Mouse (Mus musculus): ENCODE results near the gene AC129217.1.

AC129217.1 gene

DNA sequence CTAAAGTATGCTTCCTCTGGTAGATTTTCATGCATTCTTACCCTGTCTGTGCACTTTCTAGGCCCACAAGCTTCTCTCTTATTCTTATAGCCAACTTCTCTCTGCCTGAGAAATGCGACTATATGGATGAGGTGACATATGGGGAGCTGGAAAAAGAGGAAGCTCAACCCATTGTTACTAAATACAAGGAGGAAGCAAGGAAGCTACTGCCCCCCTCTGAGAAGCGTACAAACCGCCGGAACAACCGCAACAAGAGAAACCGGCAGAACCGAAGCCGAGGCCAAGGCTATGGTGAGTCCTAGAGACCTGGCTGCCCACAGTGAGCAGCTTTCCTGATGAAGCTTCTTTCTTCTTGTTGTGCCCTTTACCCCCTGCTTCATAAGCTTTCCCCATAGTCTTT, at the start of gene AC129217.1:
AC129217.1 (plus strand) TSS at position 114 of the 400 bp plus-strand sequence.
- DNase-seq (ENCODE audit: low spot score), result no peak

DNA sequence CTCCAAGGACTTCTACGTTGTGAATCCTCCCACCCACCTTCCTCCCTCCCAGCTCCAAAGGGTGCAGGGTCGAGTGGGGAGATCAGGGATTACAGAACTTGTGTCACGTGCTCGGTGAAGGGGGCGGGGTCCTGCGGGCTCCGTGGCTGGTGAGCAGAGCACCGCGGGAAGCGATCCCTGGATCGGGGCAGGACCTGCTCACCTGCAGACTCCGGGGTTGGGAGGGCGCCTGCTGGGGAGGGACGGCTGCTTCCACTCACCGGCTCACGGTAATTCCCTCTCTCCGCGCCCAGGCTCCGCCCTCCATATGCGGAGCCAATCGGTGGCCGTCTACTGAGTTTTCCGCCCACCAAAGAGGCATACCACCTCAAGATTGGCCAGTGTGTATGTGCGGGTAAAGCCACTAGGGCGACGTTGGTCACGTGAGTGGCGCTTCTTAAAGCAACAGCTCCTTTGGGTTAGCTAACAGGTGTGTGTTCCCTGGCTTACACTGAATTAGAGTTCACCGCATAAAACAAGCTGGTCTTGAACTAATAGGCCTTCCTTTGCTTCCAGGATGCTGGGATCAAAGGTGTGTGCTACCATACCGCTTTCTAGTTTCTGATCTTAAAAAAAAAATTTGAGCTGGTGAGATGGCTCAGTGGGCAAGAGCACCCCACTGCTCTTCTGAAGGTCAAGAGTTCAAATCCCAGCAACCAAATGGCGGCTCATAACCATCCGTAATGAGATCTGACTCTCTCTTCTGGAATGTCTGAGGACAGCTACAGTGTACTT, 43.4 kb upstream of the AC129217.1 start, which contains the start of gene Taf6l:
Taf6l (minus strand) TSS at position 410 of the 774 bp plus-strand sequence.
- DNase-seq (ENCODE audit: low spot score), result peak; percentile 95

DNA sequence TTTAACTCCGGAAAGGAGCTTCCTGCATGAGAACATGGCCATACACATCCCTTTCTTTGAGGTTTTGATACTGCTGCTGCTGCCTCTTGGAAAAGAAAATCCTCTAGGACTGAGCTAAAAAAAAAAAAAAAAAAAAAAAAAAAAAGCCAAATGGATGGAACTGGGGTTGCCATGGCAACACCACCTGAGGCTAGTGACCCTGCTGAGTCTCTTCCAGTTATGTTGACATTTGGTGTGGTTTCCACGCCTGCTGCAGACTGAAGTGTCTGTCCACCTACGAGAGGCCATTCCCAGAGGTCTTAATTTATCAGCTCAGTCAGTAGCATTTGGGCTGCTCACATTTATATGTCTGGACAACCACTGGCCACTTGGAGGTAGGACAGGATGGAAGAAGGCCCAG, 41.1 kb upstream of the AC129217.1 start:
- DNase-seq (ENCODE audit: low spot score), result no peak

DNA sequence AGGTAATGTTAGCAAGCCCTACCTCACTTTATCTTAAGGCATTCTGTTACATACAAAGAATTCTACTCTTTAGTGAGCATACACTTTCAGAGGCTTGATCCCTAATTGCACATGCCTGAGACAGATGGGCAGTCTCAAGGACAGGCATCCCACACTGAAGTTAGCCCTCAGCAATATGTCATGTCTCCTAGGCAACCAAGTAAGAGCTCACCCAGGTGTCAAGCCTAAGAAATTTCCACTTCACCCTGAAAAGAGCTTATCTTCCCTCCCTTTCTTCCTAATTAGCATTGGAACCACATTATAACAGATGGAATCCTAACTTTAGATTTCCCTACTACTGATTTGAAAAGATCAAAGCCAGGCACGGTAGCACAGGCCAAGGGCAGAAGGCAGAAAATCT, 40.4 kb upstream of the AC129217.1 start:
- DNase-seq (ENCODE audit: low spot score), result no peak

DNA sequence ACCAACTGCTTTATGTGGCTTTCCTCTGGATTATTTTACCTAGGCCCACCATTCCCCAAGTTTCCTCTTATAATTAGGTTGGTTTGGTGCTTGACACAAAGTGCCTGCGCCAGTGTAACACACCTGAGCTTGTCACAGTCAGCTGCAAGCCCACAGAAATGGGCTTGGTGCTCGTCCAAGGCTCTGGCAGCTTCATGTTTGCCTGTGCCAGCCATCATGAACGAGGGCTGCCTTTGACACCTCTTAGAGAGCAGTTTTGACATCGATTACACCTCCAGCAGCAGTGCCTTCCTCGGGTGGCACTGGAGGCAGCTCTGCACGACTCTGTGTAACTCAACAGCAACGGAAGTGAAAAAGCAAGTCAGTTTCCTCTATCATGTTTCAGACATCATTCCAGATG, 39.4 kb upstream of the AC129217.1 start:
- no peak for DNase-seq (ENCODE audit: low spot score)

DNA sequence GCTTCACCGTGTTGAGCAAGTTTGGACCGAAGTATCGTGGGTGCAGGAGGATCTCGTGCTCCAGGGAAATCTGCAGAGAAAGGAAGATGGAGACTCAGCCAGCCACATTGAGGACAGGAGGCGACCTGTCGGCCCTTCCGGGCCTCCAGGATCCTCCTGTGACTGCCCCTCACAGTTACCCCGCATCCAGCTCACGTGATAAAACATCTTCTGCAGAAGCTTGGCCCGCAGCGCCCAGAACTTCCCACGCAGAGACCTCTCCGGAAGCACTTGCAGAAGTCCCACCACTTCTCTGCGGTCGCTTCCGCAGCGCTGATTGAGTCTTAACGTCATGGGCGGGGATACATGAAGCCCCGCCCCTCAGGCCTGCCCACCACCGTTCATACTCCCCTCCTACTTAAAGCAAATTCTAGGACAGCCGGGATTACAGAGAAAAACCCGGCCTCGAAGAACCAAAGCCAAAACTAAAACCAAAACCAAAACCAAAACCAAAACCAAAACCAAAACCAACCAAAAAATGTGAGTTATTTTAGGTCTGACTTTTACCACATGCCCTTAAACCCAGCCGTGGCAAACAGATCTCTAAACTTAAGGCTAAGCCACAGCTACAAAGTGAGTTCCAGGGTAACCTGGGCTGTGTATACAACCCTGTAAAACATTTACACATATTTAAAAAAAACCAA, 31.2 kb upstream of the AC129217.1 start, which contains the start of gene Polr2g:
Polr2g (minus strand) TSS at position 314 of the 683 bp plus-strand sequence.
- DNase-seq (ENCODE audit: low spot score), result peak; percentile 94

DNA sequence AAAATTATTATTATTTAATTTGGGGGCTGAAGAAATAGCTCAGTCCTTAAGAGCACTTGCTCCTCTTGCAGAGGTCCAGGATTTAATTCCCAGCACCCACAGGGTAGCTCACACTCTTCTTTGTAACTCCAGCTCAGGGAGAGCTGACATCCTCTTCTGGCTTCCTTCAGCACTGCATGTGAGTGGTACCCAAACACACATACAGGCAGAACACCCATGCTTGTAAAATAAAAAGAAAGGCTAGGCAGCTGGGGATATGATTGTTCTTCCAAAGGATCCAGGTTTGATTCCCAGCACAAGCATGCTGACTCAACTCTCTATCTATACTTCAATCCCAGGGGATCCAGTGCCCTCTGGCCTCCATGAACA, 30.6 kb upstream of the AC129217.1 start:
- no peak for DNase-seq (ENCODE audit: low spot score)

DNA sequence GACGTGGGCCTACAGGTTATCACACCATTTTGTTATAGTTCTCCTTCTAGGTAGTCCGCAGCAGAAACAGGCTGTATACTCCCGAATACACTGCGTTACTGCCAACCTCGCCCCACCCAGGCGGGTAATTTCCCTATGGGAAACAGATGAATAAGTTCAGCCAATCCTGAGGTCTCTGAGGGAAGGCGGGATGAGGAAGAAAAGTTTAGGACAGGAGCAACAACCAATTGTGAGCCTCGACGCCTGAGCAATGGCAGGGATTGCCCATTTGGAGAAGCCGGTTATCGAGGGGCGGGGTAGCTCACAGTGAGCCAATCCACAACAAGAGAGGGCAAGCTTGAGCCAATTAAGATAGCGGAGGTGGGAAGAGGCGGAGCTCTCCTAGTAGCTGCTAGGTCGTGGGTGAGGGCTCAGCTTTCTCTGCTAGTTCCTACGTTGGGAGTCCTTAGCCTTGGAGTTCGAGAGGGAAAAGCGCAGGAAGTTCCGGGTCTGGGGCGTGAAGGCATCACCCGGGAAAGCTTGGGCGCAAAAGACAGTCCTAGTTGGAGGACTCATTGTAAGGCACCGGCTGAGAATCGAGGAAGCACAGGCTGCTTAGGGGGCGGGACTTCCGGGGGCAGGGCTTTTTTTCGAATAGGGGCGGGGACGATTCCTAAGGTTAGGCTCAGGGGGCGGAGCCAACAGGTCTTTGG, 27.3 kb upstream of the AC129217.1 start, which contains the start of gene Zbtb3:
Zbtb3 (plus strand) TSS at position 426 of the 692 bp plus-strand sequence.
- DNase-seq (ENCODE audit: low spot score), result peak; percentile 97

DNA sequence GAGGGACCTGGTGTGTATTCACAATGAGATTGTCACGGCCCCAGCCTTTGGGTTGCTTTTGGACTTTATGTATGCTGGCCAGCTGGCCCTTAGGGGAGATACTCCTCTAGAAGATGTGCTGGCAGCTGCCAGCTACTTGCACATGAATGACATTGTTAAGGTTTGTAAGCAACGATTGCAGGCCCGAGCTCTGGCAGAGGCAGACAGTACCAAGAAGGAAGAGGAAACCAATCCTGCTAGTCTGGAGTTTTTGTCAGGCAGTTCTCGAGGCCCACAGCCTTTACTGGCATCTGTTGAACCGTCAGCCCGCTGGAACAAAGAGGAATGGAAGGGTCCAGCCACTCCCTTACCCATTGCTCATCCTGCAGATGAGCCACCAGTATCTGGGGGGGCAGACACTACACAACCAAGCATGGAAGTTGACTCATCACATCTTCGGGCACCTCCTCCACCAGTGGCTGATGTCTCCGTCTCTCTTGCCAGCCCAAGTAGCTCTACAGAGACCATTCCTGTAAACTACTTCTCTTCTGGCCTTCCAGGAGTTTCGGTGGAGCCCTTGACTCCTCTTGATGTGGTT, 26.3 kb upstream of the AC129217.1 start:
- no peak for DNase-seq (ENCODE audit: low spot score)

DNA sequence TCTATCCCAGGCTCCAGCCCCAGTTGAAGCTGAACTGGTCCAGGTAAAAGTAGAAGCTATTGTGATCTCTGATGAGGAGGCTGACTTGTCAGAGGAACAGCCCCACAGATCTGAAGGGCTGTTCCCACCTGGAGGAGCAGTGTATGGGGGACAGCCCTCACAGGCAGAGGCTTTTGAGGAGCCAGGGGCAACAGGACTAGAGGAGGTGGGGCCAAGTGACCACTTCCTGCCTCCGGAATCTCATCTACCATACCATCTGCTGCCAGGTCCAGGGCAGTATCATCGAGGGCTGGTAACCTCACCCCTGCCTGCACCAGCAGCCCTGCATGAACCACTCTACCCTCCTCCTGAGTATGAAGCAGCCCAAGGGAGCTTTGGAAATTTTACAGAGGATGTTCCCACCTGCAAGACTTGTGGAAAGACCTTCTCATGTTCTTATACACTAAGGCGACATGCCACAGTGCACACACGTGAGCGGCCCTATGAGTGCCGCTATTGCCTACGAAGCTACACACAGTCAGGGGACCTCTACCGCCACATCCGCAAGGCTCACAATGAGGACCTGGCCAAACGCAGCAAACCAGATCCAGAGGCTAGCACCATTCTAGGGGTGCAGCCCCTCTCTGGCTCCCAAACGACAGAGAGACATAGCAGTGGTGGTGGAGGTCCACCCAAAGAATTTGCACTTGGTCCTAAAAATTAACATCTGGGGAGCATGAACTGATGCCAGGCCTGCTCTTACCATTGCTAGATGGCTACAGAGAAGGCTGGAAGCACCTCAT, 25.5 kb upstream of the AC129217.1 start:
- no peak for DNase-seq (ENCODE audit: low spot score)

DNA sequence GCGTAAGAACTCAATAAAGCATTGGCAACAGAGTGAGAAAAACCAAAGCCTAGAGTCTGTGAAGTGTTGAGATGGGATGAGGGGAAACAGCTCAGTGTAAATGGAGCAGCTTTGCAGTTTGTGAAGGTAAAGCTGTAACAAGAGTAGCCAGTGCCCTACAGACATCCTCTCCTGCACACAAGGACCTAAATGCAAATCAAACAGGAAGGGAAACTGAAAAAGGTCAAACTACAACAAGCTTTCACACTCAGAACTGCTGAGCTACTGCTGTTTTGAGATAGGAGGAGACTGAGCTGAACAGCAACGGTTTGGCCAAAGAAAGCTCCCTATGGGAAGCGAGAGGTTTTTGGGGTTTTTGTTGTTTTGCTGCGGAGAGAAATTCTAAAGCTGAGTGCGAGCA, 22.8 kb upstream of the AC129217.1 start:
- DNase-seq (ENCODE audit: low spot score), result no peak

DNA sequence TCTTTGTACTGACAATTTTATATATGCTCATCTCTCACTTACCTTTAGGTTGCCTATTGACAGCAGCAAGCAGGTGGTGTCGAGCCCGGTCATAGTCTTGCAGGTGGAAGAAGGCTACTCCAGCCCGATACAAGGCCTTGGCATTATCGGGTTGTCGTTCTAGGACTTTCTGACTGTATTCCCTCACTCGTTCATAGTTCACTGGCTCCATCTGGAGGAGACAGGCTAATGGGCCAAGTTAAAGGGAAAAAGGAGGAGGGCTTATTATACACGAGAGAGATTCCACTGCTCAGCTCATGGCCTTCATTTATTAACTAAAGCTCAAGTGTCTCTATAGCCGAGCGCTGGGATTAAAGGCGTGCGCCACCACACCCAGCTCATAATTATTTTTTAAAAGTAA, 13.8 kb upstream of the AC129217.1 start:
- no peak for DNase-seq (ENCODE audit: low spot score)

DNA sequence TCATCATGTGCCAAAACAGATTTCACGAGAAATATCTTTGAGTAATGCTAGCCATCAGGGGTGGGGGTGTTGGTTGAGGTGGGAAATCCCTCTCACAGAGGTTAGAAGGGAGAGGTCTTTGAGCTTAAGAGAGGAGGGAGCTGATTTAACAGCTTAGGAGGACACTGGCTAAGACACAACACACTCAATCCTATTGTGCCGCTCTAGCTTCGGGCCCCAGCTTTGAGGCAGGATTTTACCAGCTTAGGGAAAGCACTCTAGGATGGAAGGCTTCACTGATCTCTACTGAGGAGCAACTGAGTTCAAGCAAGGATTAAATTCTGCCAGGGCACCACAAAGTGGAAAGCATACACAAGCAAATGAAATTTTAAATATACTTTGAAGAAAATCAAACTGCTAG, 12.6 kb upstream of the AC129217.1 start:
- no peak for DNase-seq (ENCODE audit: low spot score)

DNA sequence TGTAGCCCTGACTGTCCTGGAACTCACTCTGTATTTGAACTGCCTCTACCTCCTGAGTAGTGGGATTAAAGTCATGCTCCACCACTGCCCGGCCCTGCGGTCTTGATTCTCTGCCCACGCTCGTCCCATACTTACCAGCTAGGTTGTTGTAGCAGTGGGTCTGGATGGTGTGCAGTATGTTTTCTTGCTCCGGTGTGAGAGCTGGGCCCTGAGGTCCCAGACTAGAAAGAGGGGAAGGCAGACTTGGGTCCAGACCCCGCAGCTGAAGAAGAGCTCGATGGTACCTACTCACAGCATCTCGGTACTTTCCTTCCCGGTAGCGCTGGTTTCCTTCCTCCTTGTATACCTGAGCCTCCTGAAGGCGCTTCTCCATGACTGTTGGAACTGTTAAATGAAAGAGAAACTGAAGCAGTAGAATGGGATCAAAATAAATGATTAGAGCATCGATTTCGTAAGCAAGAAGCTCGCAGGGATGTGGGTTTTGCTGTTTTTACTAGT, 11.2 kb upstream of the AC129217.1 start:
- DNase-seq (ENCODE audit: low spot score), result no peak

DNA sequence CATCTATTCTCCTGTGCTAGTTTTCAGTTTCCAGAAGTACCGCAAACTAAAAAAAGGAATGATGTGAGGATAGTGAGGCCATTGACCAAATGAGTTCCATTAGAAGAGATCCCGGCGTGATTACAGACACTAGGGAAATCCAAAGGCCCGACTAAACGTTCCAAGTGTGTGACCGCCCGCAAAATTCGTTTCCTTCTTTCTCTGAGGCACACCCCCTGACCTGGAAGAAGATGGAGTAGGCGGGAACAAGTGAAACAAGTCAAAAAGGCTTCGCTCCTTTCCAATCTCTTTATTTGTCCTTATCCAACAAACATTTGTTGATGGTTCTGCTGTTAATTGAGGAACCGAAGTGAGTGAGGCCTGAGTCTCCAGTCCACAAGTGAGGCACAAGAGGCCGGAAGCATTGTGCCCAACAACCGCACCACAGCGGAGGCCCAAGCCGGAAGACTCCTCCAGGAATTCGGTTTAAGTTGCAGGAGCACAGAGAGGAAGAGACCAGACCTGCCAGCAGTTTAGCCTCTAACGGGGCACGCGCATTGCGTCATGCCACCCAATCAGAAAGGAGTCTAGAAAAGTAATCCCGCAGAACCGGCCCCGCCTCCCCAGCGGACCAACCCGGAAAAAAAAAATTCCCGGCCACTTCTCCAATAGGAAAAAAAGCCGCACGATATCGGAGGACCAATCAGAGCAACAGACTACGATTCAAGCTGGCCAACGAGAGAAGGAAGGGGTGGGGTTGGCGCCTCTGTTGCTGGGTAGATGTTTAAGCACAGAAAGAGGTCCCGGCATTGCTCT, 10.6 kb upstream of the AC129217.1 start, which contains the start of gene Ttc9c:
Ttc9c (minus strand) TSS at position 533 of the 795 bp plus-strand sequence.
- DNase-seq (ENCODE audit: low spot score), result peak; percentile 98

DNA sequence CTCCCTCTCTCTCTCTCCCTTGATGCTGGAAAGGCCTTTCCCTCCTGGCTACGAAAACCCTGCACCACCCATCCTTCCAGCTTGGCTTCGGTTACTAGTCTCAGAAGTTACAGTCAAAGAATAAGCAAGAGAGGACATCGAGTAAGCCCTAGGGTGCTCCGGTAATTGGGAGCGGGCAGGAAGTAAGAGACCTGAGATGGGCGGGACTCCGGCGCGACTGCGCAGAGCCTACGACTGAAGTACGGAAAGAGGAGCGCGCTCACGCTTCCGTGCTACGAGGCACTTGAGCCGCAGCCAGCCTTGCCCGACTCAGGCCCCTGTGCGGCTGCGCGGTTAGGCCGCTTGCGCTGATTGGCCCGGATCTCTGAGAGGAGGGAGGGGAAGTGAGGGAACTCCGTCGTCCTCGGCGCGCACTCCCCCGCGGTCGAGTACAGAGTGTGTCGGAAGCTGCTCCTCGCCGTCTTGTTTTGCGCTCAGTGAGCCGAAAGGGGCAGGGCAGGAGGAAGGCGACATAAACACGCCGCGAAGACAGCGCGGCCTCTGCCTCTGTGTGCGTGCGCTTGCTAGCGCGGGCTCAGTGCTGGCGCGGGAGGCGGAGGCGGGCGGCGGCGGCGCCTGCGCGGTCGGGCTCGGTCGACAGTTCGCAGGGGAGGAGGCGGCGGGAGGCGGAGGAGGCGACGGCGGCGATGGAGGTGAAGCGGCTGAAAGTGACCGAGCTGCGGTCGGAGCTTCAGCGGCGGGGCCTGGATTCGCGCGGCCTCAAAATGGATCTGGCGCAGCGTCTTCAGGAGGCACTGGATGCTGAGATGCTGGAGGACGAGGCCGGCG, 9.8 kb upstream of the AC129217.1 start, which contains the start of gene Hnrnpul2:
Hnrnpul2 (plus strand) TSS at position 415 of the 828 bp plus-strand sequence.
- DNase-seq (ENCODE audit: low spot score), result peak; percentile 98

DNA sequence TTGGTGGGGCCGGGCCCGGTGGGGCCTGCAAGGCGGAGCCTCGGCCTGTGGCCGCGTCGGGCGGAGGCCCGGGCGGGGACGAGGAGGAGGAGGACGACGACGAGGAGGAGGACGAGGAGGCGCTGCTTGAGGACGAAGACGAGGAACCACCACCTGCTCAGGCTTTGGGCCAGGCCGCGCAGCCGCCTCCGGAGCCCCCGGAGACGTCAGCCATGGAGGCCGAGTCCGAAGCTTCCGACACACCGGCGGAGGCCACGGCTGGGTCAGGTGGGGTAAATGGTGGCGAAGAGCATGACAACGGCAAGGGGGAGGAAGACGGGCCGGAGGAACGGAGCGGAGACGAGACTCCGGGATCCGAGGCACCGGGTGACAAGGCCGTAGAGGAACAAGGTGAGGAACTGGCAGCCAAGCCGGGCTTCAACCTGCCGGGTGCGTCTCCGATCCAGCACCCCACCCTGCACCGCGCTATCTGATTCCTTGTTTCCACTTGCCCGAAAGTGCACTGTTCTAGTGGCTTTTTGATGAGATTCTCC, 9.1 kb upstream of the AC129217.1 start:
- DNase-seq (ENCODE audit: low spot score), result peak; percentile 36

DNA sequence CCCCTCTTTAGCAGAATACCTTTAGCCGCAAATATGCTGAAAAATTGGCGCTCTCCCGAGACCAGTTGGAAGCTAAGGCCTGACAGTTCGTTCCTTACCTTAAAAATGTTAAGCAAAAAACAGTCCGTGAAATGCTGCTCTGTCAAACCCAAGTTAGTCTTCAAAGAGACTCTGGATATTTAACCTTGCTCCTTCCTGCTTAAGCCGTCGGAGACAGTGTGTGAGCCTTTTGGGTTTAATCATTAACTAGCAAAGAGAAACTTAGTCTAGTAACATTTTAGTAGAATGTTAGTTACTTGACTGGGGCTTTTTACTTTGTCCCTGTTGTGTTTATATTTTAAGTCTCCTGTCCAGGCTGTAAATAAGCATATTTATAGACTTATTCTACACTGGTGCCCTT, 8.4 kb upstream of the AC129217.1 start:
- no peak for DNase-seq (ENCODE audit: low spot score)

DNA sequence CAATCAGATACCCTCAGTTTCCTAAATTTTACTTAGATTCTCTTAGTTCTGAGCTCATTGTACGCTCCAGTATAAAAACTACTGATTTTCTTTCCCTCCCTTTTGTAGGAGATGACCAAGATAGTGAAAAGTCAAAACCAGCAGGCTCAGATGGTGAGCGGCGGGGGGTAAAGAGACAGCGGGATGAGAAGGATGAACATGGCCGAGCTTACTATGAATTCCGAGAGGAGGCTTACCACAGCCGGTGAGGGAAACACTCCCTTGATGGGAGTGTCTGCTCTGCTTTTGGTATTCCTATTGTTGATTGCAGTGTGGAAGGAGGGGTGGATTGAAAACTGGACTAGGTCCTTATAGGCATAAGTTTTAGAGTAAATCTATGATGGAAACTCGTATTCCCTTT, 6.9 kb upstream of the AC129217.1 start:
- DNase-seq (ENCODE audit: low spot score), result no peak

Data from layer of hippocampus, adult 11-12 months (tissue).